Mouse (Mus musculus): ENCODE results near the gene Chil1.

GRCm38 (mm10) chr1:134150745-134151144 lies 31.2 kb upstream of the Chil1 start:
- TF ChIP-seq POLR2A (IDR thresholded peaks at IDR 0.05; ENCODE audit: borderline replicate concordance, extremely low read depth, low read depth, low read length), result no peak
- TF ChIP-seq CTCF (IDR thresholded peaks at IDR 0.05; ENCODE audit: insufficient read depth, low read length), result no peak
